Mouse (Mus musculus) left cerebral cortex, postnatal 25 days (tissue): Measurements from ENCODE around the gene S100a5. TPM values are rescaled to one million over a fixed set of nuclear protein-coding genes. Genes with fewer than 3 reads are reported as not detected.

Experiments used
- DNase-seq, 2 experiments: peaks; one replicate each; pipeline ENCODE4 v3.0.0; 2022; ENCODE audit warnings: low spot score in 2 of 2, mixed read lengths in 1 of 2
- intact Hi-C: fragments of 180-260 bp; cut with DNase I; formaldehyde crosslinking; loops from one replicate; pipeline ENCODE4 v1.15.1; 2025
- total RNA-seq, 2 experiments: library from RNA; stranded (reverse); gene quantifications; 2 replicates each; pipeline ENCODE4 v1.2.3; 2021

S100a5 gene
- total RNA-seq, 2 experiments from 2014 or later, result not detected

GRCm38 (mm10) chr3:90615415-90615814 lies 7.1 kb downstream of the S100a5 start:
- intact Hi-C loops, result loop anchor here (1.0 to 2.0 kb wide), 4 partner anchors 30 to 125 kb away; partner anchors contain the start of gene Snapin
- peak; percentile 69 to 85 for DNase-seq

- intact Hi-C loops, result loop anchor here (1.0 to 2.0 kb wide), 4 partner anchors 31 to 125 kb away; partner anchors contain the start of gene Snapin
- DNase-seq, result no peak
Measured at GRCm38 (mm10) chr3:90615911-90616310, 7.6 kb downstream of the S100a5 start.

GRCm38 (mm10) chr3:90617586-90617985 lies 9.3 kb downstream of the S100a5 start:
- intact Hi-C loops, result no loop called here
- DNase-seq, result no peak

- intact Hi-C loops, result no loop called here
Measured at GRCm38 (mm10) chr3:90621552-90621951, 13.2 kb downstream of the S100a5 start.

DNA sequence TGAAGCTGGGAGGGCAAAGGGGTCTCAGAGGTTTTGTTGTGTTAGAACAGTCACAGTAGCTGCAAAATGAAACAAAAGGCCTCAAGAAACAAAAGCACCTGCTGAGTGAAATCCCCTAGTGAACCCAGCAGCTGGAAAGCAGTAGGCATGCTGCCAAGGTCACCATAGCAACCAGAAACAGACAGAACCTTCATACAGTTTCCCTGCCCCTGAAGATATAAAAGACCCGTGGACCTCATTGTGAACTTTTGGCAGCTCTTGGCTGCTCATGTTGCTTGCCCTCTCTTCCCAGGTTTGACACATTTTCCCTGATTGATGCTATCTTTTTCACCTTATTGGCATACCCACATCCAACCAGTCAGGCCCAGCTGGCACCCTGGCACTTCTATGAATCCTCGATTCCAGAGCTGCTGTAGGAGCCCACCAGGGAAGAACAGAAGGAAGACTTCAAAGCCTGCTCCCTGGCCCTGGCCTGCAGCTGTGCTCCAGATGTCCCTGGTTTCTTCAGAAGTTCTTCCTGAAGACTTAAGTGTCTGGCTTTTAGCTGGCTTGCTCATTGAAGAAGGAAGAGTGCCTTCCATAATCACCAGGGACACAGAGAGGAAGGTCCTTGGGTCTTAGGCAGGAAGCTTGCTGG lies 15.2 kb downstream of the S100a5 start:
- intact Hi-C loops, result no loop called here
- no peak for DNase-seq

More at GRCm38 (mm10) chr3:90621552-90621951, 13.2 kb downstream of the S100a5 start:
- DNase-seq, result no peak

DNA sequence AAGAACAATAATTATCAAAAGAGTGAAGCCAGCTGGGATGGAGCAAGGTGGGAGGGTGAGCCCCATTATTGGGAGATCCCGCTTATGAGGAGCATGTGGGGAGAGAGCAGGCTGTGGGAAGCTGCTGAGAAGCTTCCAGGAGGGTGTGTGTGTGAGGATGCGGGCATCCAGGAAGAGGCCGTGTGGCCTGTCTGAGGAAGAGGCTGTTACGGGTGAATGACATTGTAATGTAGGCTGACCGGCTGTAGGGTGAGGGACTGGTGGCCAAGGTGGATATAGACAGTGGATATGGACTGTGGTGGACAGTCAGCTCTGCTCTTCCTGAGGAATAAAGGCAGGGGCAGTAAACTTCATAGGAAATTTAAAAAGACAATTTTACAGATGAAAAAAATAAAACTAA lies 17.2 kb downstream of the S100a5 start:
- intact Hi-C loops, result no loop called here
- no peak for DNase-seq

GRCm38 (mm10) chr3:90626266-90627021 lies 18.1 kb downstream of the S100a5 start:
- intact Hi-C loops, result no loop called here
- DNase-seq, result no peak

GRCm38 (mm10) chr3:90627366-90627765 lies 19.0 kb downstream of the S100a5 start:
- intact Hi-C loops, result no loop called here
- no peak for DNase-seq

GRCm38 (mm10) chr3:90627807-90628206 lies 19.5 kb downstream of the S100a5 start:
- intact Hi-C loops, result no loop called here

DNA sequence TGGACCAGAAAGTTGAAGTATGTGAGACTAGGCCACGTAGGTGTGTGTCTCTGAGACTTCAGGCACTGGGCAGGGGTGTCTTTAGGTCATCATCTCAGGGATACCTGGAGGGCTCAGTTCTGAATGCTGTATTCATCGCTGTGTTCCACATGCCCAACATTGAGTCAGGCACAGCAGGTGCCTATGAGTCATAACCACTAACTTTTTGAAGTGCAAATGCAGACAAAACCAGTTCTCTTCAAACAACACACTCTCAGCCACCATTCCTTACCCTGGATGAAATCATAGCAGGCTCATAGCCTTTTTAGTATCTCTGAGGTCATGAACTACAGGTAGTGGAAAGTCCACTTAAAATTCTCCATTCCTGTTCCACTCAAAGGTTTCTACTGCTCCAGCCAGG lies 21.0 kb downstream of the S100a5 start:
- peak in 1 of 2 experiments; percentile 23 for DNase-seq
- intact Hi-C loops, result no loop called here

More at GRCm38 (mm10) chr3:90627807-90628206, 19.5 kb downstream of the S100a5 start:
- peak in 1 of 2 experiments; percentile 43 for DNase-seq

GRCm38 (mm10) chr3:90631984-90632383 lies 23.7 kb downstream of the S100a5 start:
- intact Hi-C loops, result no loop called here
- DNase-seq, result no peak

DNA sequence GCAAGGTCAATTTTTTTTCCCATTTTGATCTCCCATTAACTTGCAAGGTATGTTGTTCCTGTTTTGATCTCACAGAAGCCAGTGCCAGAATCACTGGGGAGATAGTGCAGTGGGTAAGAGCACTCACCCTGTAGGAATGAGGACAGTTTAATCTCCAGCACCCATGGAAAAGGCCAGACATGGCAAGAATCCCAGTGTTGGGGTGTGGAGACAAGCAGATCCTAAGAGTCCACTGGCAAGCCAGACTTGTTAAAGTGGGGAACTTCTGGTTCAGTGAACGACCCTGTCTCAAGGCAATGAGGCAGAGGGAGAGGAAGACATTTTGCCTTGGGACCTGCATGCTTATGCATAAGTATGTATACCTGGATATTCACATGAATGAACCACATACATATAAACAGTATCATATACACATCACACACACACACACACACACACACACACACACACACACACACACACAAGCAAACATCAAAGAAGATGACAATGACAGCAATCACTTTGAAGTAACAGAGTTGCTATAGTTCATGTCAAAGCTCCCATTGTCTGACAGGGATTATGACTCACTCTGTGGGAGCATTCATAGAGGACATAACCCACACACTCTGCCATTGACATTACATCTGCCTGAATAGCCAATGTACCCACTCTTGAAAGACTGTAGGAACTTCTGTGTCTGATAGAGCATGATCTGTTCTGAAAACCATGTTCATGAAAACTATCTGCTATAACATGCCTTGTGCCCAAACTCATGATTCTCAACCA lies 30.4 kb downstream of the S100a5 start:
- DNase-seq, result no peak
- intact Hi-C loops, result no loop called here

DNA sequence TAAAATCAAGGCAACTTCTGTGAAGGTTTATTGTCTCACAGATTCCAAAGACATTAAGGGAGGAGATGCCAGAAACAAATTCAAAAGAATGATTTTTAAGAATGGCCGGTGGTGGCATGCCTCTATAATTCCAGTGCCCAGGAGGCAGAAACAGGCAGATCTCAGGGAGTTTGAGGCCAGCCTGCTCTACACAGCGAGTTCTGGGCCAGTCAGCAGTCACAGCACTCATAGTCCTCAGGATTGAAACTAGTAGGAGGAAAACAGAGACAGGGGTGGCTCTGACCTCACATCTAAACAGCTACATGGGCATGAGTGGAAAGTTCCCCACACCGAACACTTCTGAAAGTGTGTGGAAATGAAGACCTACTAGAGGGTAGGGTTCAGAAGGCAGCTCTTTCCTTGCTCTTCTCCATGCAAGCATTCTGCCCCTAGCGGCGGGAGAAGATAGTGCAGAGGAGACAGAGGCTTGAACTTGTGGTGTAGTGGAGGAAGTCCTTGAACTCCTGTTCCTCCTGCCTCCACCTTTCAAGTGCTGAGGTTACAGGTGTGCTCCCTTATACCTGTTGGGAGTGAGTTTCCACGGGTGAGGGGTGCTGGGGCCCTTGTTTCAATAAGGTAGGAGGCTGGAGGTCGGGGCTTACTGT lies 31.3 kb downstream of the S100a5 start:
- no peak for DNase-seq
- intact Hi-C loops, result no loop called here

GRCm38 (mm10) chr3:90640981-90641380 lies 32.7 kb downstream of the S100a5 start:
- DNase-seq, result no peak
- intact Hi-C loops, result no loop called here

- intact Hi-C loops, result no loop called here
- peak in 1 of 2 experiments; percentile 36 for DNase-seq
Measured at GRCm38 (mm10) chr3:90644220-90644619, 35.9 kb downstream of the S100a5 start.

DNA sequence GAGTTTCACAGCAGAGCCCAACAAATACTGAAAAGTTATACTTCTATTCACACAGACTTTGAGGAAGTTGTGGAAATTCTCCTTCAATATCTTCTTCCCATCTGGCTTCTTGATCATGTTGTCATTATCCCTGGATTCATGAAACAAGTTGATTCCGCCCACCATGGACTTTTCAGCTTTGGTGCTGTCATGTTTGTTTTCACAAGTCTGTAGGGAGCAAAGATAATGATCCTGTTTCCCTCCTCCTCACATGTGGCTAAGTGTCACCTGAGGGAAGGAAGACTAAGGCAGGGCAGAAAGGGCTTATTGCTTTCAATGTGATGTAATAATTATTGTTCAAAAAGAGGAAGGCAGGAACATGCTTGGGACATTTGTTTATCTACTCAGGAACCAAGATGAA lies 39.0 kb downstream of the S100a5 start:
- intact Hi-C loops, result no loop called here
- no peak for DNase-seq

- peak; percentile 34 to 75 for DNase-seq
- intact Hi-C loops, result no loop called here
Measured at GRCm38 (mm10) chr3:90648981-90649380, 40.7 kb downstream of the S100a5 start.

GRCm38 (mm10) chr3:90649832-90650231 lies 41.5 kb downstream of the S100a5 start:
- peak in 1 of 2 experiments; percentile 78 for DNase-seq
- intact Hi-C loops, result loop anchor here (1.0 to 10.0 kb wide), 3 partner anchors 65 to 235 kb away; partner anchors contain the start of gene Chtop

DNA sequence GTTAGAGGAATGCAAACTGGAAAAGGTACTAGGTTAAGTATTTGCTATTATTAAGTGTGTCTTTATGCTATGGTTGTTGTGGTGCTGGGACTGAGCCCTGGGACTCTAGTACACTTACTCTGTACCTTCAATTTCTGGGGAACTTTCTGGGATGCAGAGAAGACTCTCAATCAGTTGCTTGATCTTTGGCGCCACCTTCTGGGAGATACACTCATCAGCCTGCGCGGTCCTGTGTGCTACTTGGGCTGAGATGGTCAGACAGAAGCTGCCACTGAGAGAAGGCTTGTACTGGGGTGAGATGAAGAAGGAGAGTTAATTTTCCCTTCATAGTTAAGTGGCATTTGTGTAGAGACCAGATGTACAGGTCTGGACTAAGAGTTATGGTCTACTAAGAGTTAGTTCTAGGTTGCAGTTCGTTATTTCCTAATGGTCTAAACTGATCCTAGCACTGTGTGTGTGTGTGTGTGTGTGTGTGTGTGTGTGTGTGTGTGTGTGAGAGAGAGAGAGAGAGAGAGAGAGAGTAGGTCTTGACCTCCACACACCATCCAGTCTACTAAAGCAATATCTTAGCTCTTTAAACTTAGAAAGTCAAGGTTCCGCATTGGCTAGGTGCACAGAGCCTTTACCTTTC lies 44.7 kb downstream of the S100a5 start:
- DNase-seq, result peak; percentile 85 to 88
- intact Hi-C loops, result loop anchor here (1.0 to 10.0 kb wide), 4 partner anchors 38 to 238 kb away; partner anchors contain the start of genes Chtop and Snapin
